Mouse (Mus musculus): ENCODE measurements at regions not wholly inside any gene's neighbourhood (a gene's known extent, or its start where the extent isn't known, plus 50 kb on each side); places are given as distances from the start of the nearest gene placed in this dataset.
A peak's percentile ranks its signal among the peaks of the same experiment; 100 is the strongest.

DNA sequence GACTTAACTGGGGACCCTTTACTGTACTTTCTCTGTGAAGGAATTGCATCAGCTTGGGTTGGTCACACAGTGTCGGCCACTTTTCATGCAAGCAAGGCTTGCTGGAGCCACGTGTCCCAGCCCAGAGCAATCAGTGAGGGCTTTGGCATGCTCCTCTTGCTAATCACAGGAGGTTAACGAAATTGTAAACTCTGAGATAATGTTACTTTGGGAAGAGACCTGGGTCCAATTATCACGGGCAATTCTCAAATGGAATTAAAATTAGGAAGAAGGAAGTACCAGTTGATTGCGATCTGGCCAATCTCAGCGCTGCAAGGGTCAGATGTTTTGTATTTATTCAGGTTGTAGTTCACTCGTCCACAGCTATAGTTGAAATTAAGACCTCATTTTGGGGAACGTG is 153.2 kb downstream of the Dusp6 start:
- no peak for DNase-seq (ENCODE audit: inconsistent age in 2 of 2, low spot score in 1 of 2)

GRCm38 (mm10) chr10:99416896-99417479 is 154.0 kb downstream of the Dusp6 start:
- DNase-seq (ENCODE audit: inconsistent age in 2 of 2, low spot score in 1 of 2), result no peak

GRCm38 (mm10) chr10:99417591-99417990 is 154.6 kb downstream of the Dusp6 start:
- DNase-seq (ENCODE audit: inconsistent age in 2 of 2, low spot score in 1 of 2), result no peak

- DNase-seq (ENCODE audit: inconsistent age in 2 of 2, low spot score in 1 of 2), result no peak
Observed at GRCm38 (mm10) chr10:99418497-99418896, 155.5 kb downstream of the Dusp6 start.

DNA sequence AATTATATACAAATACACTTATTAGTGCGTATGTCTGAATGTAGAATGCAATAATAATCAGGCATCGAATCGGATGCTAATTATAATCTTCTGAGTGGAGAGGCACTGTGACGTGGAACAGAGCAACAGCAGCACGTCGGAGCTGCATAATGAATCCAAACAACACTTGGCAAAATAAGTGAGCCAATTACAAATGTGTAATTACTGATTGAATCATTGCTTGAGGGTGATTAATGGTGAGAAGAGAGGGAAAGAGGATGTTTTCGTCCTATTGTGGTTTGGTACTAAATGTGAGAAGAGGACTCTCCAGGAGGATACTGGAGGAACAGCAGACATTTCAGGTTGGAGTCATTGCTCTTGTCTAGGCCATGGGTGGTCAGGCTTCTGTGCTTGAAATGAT is 156.5 kb downstream of the Dusp6 start:
- DNase-seq (ENCODE audit: inconsistent age in 2 of 2, low spot score in 1 of 2), result no peak

- peak in 1 of 2 experiments; percentile 78 for DNase-seq (ENCODE audit: inconsistent age in 2 of 2, low spot score in 1 of 2)
Observed at GRCm38 (mm10) chr10:99423406-99423805, 160.4 kb downstream of the Dusp6 start.

- DNase-seq (ENCODE audit: inconsistent age in 2 of 2, low spot score in 1 of 2), result peak in 1 of 2 experiments; percentile 55
Observed at GRCm38 (mm10) chr10:99425265-99425664, 162.2 kb downstream of the Dusp6 start.

DNA sequence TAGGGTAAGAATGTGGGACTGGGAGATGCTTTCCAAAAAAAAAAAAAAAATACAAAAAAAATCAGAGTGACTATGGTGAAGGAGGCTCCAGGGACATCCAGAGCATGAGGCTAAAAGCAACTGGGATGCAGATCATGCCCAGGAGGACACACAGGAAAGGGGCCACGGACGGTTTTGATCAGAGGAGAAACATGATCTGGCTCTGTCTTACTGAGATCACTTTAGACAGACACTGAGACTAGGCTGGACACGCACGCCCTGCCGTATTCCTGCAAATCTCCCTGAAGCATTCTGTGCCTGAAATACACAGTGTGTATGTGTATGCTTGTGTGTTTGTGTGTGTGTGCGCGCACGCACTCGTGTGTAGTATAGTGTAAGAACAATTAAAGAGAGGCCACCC is 167.1 kb downstream of the Dusp6 start:
- no peak for DNase-seq (ENCODE audit: inconsistent age in 2 of 2, low spot score in 1 of 2)

DNA sequence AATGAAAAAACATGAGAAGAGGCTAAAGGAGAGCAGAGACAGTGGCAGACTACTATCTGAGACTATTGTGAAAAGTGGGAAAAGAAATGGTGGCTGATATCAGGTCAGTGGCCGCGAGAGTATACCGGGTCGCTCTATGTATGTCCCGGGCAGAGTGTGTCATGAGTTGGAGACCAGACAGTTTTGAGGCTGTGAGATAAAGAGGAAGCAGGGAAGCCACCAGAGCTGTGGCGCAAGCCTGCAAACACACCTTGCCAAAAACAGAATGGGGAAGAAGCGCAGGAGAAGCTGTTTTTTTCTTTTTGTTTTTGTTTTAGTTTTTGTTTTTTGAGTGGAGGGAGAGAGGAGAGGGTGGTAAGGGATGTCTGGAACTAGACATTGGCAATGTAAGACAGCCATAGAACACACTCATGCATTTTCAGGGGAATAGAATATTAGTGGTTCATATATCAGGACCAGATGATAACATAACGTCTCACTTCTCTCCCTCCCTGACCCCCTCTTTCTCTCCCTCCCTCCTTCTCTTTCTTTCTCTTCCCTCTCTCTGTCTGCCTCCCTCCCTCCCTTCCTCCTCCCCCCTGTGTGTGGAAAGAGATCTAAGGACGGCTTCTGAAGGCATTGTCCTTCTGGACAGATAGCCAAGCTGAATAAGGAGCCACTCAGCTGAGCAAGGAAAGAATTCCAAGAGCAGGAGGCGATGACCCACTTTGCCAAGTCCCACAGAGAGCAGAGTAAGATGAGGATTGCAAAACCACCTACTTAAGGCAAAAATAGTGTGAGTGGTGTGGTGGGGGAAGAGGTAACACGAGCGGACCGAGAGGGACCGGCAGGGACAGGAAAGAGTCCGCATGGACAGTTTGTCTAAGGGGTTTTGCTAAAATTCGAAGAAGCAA is 167.9 kb downstream of the Dusp6 start:
- DNase-seq (ENCODE audit: inconsistent age in 2 of 2, low spot score in 1 of 2), result no peak

DNA sequence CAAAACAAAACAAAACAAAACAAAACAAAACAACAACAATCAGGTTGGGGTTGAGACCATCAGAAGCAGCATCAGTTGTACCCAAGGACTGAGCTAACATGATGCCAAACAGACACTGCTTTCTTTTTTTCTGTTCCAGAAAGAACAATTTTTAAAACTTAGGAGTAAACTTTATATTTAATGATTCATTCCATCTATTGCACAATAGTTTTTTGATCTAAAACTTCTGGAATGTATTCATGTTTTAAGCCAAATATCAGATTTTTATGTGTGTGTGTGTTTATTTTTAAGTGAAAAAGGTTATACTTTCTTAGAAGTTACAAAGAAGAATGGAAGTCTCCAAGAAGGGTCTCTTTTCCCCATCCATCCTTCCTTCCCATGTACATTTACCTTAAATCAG is 174.0 kb downstream of the Dusp6 start:
- DNase-seq (ENCODE audit: inconsistent age in 2 of 2, low spot score in 1 of 2), result no peak

- DNase-seq (ENCODE audit: inconsistent age in 2 of 2, low spot score in 1 of 2), result no peak
Observed at GRCm38 (mm10) chr10:99440169-99440568, 177.1 kb downstream of the Dusp6 start.

DNA sequence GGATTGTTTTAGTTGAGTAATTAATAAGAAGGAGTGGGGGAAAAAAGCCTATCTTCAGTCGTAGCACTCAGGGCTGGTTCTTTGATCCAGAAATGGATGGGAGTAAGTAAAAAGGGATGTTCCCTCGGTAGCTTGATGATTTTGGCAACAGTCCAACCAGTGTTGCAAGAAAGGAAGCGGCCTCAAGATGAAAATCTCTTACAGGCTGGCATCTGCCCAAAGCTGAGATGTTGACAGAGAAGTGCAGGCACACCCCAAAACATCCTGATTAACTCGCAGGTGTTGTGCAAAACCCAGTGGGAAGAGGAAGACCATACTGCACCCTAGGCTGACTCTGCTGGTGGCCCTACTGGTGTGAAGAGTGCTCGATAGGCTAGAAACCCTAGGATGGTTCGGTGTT is 178.0 kb downstream of the Dusp6 start:
- DNase-seq (ENCODE audit: inconsistent age in 2 of 2, low spot score in 1 of 2), result peak; percentile 76 to 96

DNA sequence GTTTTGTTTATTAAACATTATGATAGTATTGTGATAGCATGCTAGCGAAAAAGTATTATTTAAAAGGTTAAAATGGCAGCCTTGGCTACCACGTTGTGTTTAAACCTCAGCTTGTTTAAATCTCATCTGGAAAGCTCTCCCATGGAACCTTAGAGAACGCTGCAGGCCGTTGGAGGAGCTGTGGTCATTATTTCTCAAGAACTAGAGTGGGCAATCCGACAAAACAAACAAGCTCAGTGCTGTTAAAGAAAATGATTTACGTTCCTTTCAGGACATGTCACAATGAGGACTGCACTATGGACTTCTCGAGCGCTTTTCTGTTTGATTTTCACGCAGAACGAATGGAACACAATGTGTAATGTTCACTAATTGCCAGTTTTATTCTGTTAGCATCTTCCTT is 178.9 kb downstream of the Dusp6 start:
- no peak for DNase-seq (ENCODE audit: inconsistent age in 2 of 2, low spot score in 1 of 2)

- DNase-seq (ENCODE audit: inconsistent age in 2 of 2, low spot score in 1 of 2), result no peak
Observed at GRCm38 (mm10) chr10:99443453-99444170, 180.6 kb downstream of the Dusp6 start.

GRCm38 (mm10) chr10:99450714-99451625 is 187.9 kb downstream of the Dusp6 start:
- DNase-seq (ENCODE audit: inconsistent age in 2 of 2, low spot score in 1 of 2), result no peak

GRCm38 (mm10) chr10:99451639-99452417 is 188.8 kb downstream of the Dusp6 start:
- DNase-seq (ENCODE audit: inconsistent age in 2 of 2, low spot score in 1 of 2), result no peak

- no peak for DNase-seq (ENCODE audit: inconsistent age in 2 of 2, low spot score in 1 of 2)
Observed at GRCm38 (mm10) chr10:99456180-99456579, 193.1 kb downstream of the Dusp6 start.

DNA sequence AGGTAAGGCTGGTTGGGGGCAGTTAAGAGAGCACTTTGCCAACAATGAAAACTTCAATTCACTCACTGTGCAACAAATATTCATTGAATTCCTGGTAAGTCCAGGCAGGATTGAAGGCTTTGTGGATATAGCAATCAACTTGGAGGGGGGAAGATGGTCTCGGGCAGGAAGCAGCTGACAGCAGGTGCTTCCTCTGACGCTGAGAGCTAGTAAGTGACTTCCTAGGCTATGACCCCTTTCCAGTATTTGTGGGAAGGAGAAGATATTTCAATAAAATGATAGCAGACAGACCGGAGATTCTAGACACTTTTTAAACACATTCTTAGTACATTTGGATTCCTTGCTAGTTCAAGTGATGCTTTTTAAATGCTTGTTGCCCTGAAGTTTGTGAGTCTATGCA is 195.0 kb downstream of the Dusp6 start:
- peak in 1 of 2 experiments; percentile 60 for DNase-seq (ENCODE audit: inconsistent age in 2 of 2, low spot score in 1 of 2)

DNA sequence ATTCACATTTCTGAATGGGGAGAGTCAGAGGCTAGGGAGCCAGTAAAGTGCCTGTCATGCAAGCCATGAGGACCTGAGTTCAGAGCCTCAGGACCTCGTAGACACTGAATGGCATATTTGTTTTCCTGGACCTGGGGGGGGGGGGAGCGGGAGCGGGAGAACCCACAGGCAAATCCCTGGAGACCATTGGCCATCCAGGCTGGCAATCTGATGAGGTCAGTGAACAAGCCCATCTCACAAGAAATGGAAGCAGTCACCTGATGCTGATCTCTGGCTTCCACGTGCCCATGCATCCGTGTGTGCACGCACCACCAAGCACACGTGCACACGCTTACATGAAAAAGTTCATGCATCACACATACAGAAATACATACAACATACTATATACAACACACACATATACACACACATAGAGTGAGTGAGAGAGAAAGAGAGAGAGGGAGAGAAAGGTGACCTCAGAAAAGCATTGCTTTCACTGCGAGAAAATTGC is 196.2 kb downstream of the Dusp6 start:
- DNase-seq (ENCODE audit: inconsistent age in 2 of 2, low spot score in 1 of 2), result no peak

GRCm38 (mm10) chr10:99459823-99460361 is 196.9 kb downstream of the Dusp6 start:
- DNase-seq (ENCODE audit: inconsistent age in 2 of 2, low spot score in 1 of 2), result peak; percentile 40 to 89
